Mouse (Mus musculus): ENCODE data around the gene Tmem213. TPM values are rescaled to one million over a fixed set of nuclear protein-coding genes. Genes with fewer than 3 reads are reported as not detected.

The Tmem213 gene
- polyA plus RNA-seq, 1 experiment from 2014 or later = 58.9 TPM

GRCm38 (mm10) chr6:38139086-38139485 lies 30.0 kb downstream of the Tmem213 start:
- Histone ChIP-seq H3K9me3 (no peaks in the 10 kb centered on the region), H3K9ac (no peak overlapping the region), H3K4me2 (no peak overlapping the region), H3K36me3 (peaks cover 3% of the 10 kb centered on the region; the same call in 1 of the 2 replicates), H3K4me3 (no peak overlapping the region), H3K4me1 (peaks cover 8% of the 10 kb centered on the region), H3K27ac (no peak overlapping the region), H3K27me3 (no peaks in the 10 kb centered on the region)
- no peak for ATAC-seq (ENCODE audit: borderline replicate concordance, extremely low read depth, low FRiP score, low TSS enrichment)
- 80% methylated on average over 3 of the region's 3 CpGs for WGBS

DNA sequence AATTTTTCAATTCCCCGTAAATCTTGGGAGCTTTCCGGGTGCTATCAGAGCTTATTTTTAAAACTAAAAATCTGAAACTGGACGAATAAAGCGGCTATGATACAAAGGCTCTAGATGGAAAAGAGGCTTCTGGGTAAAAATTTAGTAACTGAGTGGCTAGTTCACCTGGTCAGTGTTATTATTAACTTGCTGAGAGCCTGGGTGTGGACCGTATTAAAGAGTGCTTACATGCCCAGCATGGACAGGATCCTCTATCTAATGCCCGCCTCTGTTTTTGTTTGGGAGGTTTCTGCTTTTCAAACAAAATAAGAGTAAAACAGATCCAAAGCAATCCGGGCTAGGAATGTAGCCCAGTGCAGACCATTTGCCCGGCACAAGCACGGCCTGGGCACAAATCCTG lies 31.3 kb downstream of the Tmem213 start:
- Histone ChIP-seq H3K9ac (no peak overlapping the region), H3K36me3 (peaks cover 3% of the 10 kb centered on the region; the same call in 1 of the 2 replicates), H3K9me3 (no peaks in the 10 kb centered on the region), H3K27ac (no peak overlapping the region), H3K27me3 (no peaks in the 10 kb centered on the region), H3K4me3 (no peak overlapping the region), H3K4me1 (peaks cover 21% of the 10 kb centered on the region), H3K4me2 (no peak overlapping the region)
- 90% methylated on average over 9 of the region's 9 CpGs for WGBS
- no peak for ATAC-seq (ENCODE audit: borderline replicate concordance, extremely low read depth, low FRiP score, low TSS enrichment)

- ATAC-seq (ENCODE audit: borderline replicate concordance, extremely low read depth, low FRiP score, low TSS enrichment) = peak; percentile 62; the same call in 1 of the 2 replicates
- WGBS = 36% methylated on average over 9 of the region's 9 CpGs
Measured at GRCm38 (mm10) chr6:38144161-38144998, 35.3 kb downstream of the Tmem213 start.

GRCm38 (mm10) chr6:38145463-38146065 lies 36.5 kb downstream of the Tmem213 start:
- no peaks in the 10 kb centered on the region for H3K27me3 ChIP-seq
- H3K36me3 ChIP-seq = peaks cover 5% of the 10 kb centered on the region; the same call in 1 of the 2 replicates
- no peak overlapping the region for H3K9ac ChIP-seq
- no peaks in the 10 kb centered on the region for H3K9me3 ChIP-seq
- H3K4me1 ChIP-seq = peaks cover 33% of the 10 kb centered on the region
- ATAC-seq (ENCODE audit: borderline replicate concordance, extremely low read depth, low FRiP score, low TSS enrichment) = peak; percentile 32; the same call in 1 of the 2 replicates
- 47% methylated on average over 8 of the region's 8 CpGs for WGBS
- H3K4me3 ChIP-seq = no peak overlapping the region
- no peak overlapping the region for H3K4me2 ChIP-seq
- H3K27ac ChIP-seq = peak overlapping the region; percentile 57

More at GRCm38 (mm10) chr6:38144161-38144998, 35.3 kb downstream of the Tmem213 start:
- Histone ChIP-seq H3K36me3 (peaks cover 5% of the 10 kb centered on the region; the same call in 1 of the 2 replicates), H3K4me1 (peaks cover 33% of the 10 kb centered on the region), H3K27ac (peak overlapping the region; percentile 57), H3K4me3 (no peak overlapping the region), H3K9me3 (no peaks in the 10 kb centered on the region), H3K4me2 (no peak overlapping the region), H3K9ac (no peak overlapping the region), H3K27me3 (no peaks in the 10 kb centered on the region)

DNA sequence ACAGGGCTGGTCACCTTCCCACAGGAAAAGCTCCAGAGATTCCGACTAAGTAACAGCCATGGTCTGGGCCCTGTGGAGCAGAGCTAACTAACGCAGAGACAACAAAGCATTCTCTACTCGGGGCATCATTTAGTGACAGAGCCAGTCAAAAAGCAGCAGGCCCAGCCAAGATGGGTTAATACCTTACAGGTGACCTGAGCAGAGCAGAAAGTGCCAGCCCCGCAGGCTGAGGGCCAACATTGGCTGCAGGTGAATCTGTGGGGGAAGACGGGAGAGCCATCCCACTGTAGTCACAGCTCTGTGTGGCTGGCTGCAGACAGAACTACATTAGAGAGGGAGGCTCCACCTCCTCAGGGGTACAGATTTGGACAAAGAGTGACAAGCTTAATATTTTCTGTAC lies 38.2 kb downstream of the Tmem213 start:
- H3K36me3 ChIP-seq = 0 out of 2 replicates have a peak, but pooled peaks cover 2% of the 10 kb centered on the region
- ATAC-seq (ENCODE audit: borderline replicate concordance, extremely low read depth, low FRiP score, low TSS enrichment) = no peak
- H3K9me3 ChIP-seq = no peaks in the 10 kb centered on the region
- no peaks in the 10 kb centered on the region for H3K27me3 ChIP-seq
- no peak overlapping the region for H3K27ac ChIP-seq
- H3K4me2 ChIP-seq = no peak overlapping the region
- H3K4me1 ChIP-seq = peaks cover 33% of the 10 kb centered on the region
- H3K9ac ChIP-seq = no peak overlapping the region
- WGBS = 89% methylated on average over 5 of the region's 5 CpGs
- H3K4me3 ChIP-seq = no peak overlapping the region

- no peaks in the 10 kb centered on the region for H3K9me3 ChIP-seq
- H3K27ac ChIP-seq = no peak overlapping the region
- no peaks in the 10 kb centered on the region for H3K27me3 ChIP-seq
- peaks cover 30% of the 10 kb centered on the region for H3K4me1 ChIP-seq
- no peak overlapping the region for H3K4me3 ChIP-seq
- 0 out of 2 replicates have a peak, but pooled peaks cover 2% of the 10 kb centered on the region for H3K36me3 ChIP-seq
- H3K4me2 ChIP-seq = no peak overlapping the region
- no peak overlapping the region for H3K9ac ChIP-seq
- no peak for ATAC-seq (ENCODE audit: borderline replicate concordance, extremely low read depth, low FRiP score, low TSS enrichment)
- 88% methylated on average over 10 of the region's 10 CpGs for WGBS
Measured at GRCm38 (mm10) chr6:38148626-38149025, 39.6 kb downstream of the Tmem213 start.

DNA sequence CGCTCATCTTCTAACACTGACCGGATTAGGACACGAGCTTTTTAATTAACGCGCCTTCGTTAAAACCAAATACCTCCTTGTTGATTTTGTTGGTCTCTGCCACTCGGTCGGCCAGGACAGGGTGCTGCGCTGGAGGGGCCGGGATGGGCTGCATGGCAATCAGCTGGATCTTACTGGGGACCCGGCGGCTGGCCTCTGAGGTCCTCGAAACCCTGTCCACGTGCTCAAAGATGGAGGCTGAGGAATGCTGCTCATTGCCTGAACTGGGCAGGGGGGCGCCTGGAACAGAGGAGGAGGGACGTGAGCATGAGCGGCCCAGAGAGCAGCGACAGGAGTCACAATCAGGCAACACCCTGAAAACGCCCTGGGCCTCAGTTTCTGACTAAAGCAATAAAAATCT lies 40.4 kb downstream of the Tmem213 start:
- no peak overlapping the region for H3K4me3 ChIP-seq
- no peaks in the 10 kb centered on the region for H3K27me3 ChIP-seq
- H3K36me3 ChIP-seq = 0 out of 2 replicates have a peak, but pooled peaks cover 2% of the 10 kb centered on the region
- no peak overlapping the region for H3K4me2 ChIP-seq
- no peak overlapping the region for H3K27ac ChIP-seq
- WGBS = 88% methylated on average over 19 of the region's 19 CpGs
- H3K4me1 ChIP-seq = peaks cover 21% of the 10 kb centered on the region
- no peak for ATAC-seq (ENCODE audit: borderline replicate concordance, extremely low read depth, low FRiP score, low TSS enrichment)
- no peaks in the 10 kb centered on the region for H3K9me3 ChIP-seq
- no peak overlapping the region for H3K9ac ChIP-seq

- H3K4me3 ChIP-seq = no peak overlapping the region
- H3K9ac ChIP-seq = no peak overlapping the region
- H3K36me3 ChIP-seq = 0 out of 2 replicates have a peak, but pooled peaks cover 2% of the 10 kb centered on the region
- no peak overlapping the region for H3K4me2 ChIP-seq
- H3K4me1 ChIP-seq = 0 out of 2 replicates have a peak, but pooled peaks cover 5% of the 10 kb centered on the region
- WGBS = 65% methylated on average over 11 of the region's 11 CpGs
- ATAC-seq (ENCODE audit: borderline replicate concordance, extremely low read depth, low FRiP score, low TSS enrichment) = no peak
- H3K27me3 ChIP-seq = no peaks in the 10 kb centered on the region
- no peak overlapping the region for H3K27ac ChIP-seq
- H3K9me3 ChIP-seq = no peaks in the 10 kb centered on the region
Measured at GRCm38 (mm10) chr6:38152305-38152704, 43.2 kb downstream of the Tmem213 start.

DNA sequence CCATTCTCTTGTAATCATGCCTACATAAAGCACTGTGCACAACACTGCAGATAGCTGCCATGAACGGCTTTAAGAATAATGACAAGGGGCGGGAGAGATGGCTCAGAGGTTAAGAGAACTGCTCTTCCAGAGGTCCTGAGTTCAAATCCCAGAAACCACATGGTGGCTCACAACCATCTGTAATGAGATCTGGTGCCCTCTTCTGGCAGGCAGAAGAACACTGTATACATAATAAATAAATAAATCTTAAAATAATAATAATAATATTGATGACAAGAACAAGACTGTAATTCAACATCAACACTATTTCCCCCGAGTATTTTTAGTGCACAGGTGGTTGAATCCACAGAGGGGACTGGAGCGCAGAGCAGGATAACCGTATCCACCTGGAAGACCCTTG lies 47.1 kb downstream of the Tmem213 start:
- H3K4me2 ChIP-seq = no peak overlapping the region
- 0 out of 2 replicates have a peak, but pooled peaks cover 3% of the 10 kb centered on the region for H3K36me3 ChIP-seq
- no peak overlapping the region for H3K4me3 ChIP-seq
- 85% methylated on average over 5 of the region's 5 CpGs for WGBS
- no peaks in the 10 kb centered on the region for H3K9me3 ChIP-seq
- 0 out of 2 replicates have a peak, but pooled peaks cover 4% of the 10 kb centered on the region for H3K4me1 ChIP-seq
- no peak overlapping the region for H3K9ac ChIP-seq
- ATAC-seq (ENCODE audit: borderline replicate concordance, extremely low read depth, low FRiP score, low TSS enrichment) = no peak
- H3K27ac ChIP-seq = no peak overlapping the region
- H3K27me3 ChIP-seq = no peaks in the 10 kb centered on the region

DNA sequence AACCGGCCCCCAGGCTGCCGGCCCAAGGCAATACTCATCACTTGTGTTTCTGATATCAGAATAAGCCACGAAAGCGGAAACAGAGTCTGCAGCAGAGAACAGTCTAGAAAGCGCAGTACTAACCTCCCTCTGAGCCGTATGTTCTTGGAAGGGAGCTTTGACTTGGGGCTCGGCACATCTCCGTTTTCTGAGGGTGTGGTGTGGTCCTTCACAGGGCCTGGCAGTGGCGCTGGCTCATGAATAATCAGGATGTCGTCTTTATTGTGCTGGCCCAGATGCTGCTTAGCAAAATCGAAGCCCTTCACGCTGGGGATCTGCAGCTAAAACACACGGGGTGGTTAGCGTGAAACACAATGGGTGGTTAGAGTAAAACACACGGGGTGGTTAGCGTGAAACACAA lies 48.9 kb downstream of the Tmem213 start:
- Histone ChIP-seq H3K9ac (no peak overlapping the region), H3K9me3 (no peaks in the 10 kb centered on the region), H3K4me3 (no peak overlapping the region), H3K4me1 (0 out of 2 replicates have a peak, but pooled peaks cover 4% of the 10 kb centered on the region), H3K36me3 (0 out of 2 replicates have a peak, but pooled peaks cover 3% of the 10 kb centered on the region), H3K27ac (no peak overlapping the region), H3K27me3 (no peaks in the 10 kb centered on the region), H3K4me2 (no peak overlapping the region)
- WGBS = 85% methylated on average over 16 of the region's 16 CpGs
- ATAC-seq (ENCODE audit: borderline replicate concordance, extremely low read depth, low FRiP score, low TSS enrichment) = no peak

DNA sequence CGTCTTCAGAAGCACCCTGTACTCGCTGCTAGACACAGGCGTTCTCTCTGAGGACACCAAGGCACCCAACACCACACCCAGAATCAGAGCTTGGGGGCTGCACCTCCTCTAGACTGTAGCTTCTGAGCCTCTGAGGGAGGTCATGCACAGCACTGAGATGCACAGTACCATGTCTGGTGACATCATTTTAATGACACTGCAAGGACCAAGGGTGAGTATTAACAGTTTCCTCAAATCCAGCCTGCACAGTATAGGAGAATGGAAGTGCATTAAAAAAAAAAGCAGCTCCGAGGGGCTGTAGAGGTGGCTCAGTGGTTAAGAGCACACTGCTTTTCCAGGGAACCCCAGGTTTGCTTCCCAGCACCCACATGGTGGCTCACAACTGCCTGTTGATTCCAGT lies 50.5 kb downstream of the Tmem213 start:
- 0 out of 2 replicates have a peak, but pooled peaks cover 4% of the 10 kb centered on the region for H3K4me1 ChIP-seq
- H3K9me3 ChIP-seq = no peaks in the 10 kb centered on the region
- no peak overlapping the region for H3K9ac ChIP-seq
- H3K27me3 ChIP-seq = no peaks in the 10 kb centered on the region
- no peak overlapping the region for H3K4me3 ChIP-seq
- H3K27ac ChIP-seq = no peak overlapping the region
- no peak overlapping the region for H3K4me2 ChIP-seq
- ATAC-seq (ENCODE audit: borderline replicate concordance, extremely low read depth, low FRiP score, low TSS enrichment) = no peak
- 0 out of 2 replicates have a peak, but pooled peaks cover 3% of the 10 kb centered on the region for H3K36me3 ChIP-seq
- 85% methylated on average over 4 of the region's 4 CpGs for WGBS

- Histone ChIP-seq H3K27ac (no peak overlapping the region), H3K4me2 (no peak overlapping the region), H3K4me1 (0 out of 2 replicates have a peak, but pooled peaks cover 4% of the 10 kb centered on the region), H3K9me3 (no peaks in the 10 kb centered on the region), H3K27me3 (no peaks in the 10 kb centered on the region), H3K9ac (no peak overlapping the region), H3K36me3 (0 out of 2 replicates have a peak, but pooled peaks cover 3% of the 10 kb centered on the region), H3K4me3 (no peak overlapping the region)
- 11% methylated on average over 3 of the region's 3 CpGs for WGBS
- peak; percentile 56; the same call in 1 of the 2 replicates for ATAC-seq (ENCODE audit: borderline replicate concordance, extremely low read depth, low FRiP score, low TSS enrichment)
Measured at GRCm38 (mm10) chr6:38160102-38160501, 51.0 kb downstream of the Tmem213 start.
